Mouse (Mus musculus): Measurements from ENCODE around the gene Cacng2. TPM values are rescaled to one million over a fixed set of nuclear protein-coding genes. Genes with fewer than 3 reads are reported as not detected.
A peak's percentile ranks its signal among the peaks of the same experiment; 100 is the strongest.

Cacng2 gene
- polyA plus RNA-seq, 1 experiment from 2014 or later = 2.4 TPM

- H3K27me3 ChIP-seq (ENCODE audit: control insufficient read depth, insufficient read depth, low read length) = no peaks in the 10 kb centered on the region
- no peaks in the 10 kb centered on the region for H3K36me3 ChIP-seq (ENCODE audit: control insufficient read depth, insufficient read depth, low read length)
- peaks cover 6% of the 10 kb centered on the region for H3K4me1 ChIP-seq (replicated peaks; ENCODE audit: control insufficient read depth, insufficient read depth, low read length)
- H3K27ac ChIP-seq (ENCODE audit: low read depth, low read length) = no peak overlapping the region
- H3K4me3 ChIP-seq (ENCODE audit: low read depth, low read length) = no peak overlapping the region
- H3K9ac ChIP-seq (ENCODE audit: low read depth, low read length) = no peak overlapping the region
- DNase-seq (ENCODE audit: low spot score) (no peak), ATAC-seq (ENCODE audit: low FRiP score) (no peak)
- H3K4me2 ChIP-seq (replicated peaks; ENCODE audit: low read depth, low read length) = no peak overlapping the region
- 74% methylated on average over 15 of the region's 15 CpGs for WGBS
- no peaks in the 10 kb centered on the region for H3K9me3 ChIP-seq (ENCODE audit: control insufficient read depth, low read length)
These were observed 40.8 kb downstream of the Cacng2 start for GRCm38 (mm10) chr15:78078776-78079628.

- WGBS = 64% methylated on average over 4 of the region's 5 CpGs
- H3K9ac ChIP-seq (ENCODE audit: low read depth, low read length) = no peak overlapping the region
- H3K27ac ChIP-seq (ENCODE audit: low read depth, low read length) = no peak overlapping the region
- no peak overlapping the region for H3K4me3 ChIP-seq (ENCODE audit: low read depth, low read length)
- no peak for DNase-seq (ENCODE audit: low spot score)
- no peaks in the 10 kb centered on the region for H3K27me3 ChIP-seq (ENCODE audit: control insufficient read depth, insufficient read depth, low read length)
- no peaks in the 10 kb centered on the region for H3K36me3 ChIP-seq (ENCODE audit: control insufficient read depth, insufficient read depth, low read length)
- peaks cover 6% of the 10 kb centered on the region for H3K4me1 ChIP-seq (replicated peaks; ENCODE audit: control insufficient read depth, insufficient read depth, low read length)
- H3K4me2 ChIP-seq (replicated peaks; ENCODE audit: low read depth, low read length) = no peak overlapping the region
- no peaks in the 10 kb centered on the region for H3K9me3 ChIP-seq (ENCODE audit: control insufficient read depth, low read length)
- ATAC-seq (ENCODE audit: low FRiP score) = no peak
These were observed 41.6 kb downstream of the Cacng2 start for GRCm38 (mm10) chr15:78078206-78078605.

- 43% methylated on average over 3 of the region's 3 CpGs for WGBS
- H3K4me1 ChIP-seq (replicated peaks; ENCODE audit: control insufficient read depth, insufficient read depth, low read length) = no peaks in the 10 kb centered on the region
- H3K4me2 ChIP-seq (replicated peaks; ENCODE audit: low read depth, low read length) = no peak overlapping the region
- no peaks in the 10 kb centered on the region for H3K27me3 ChIP-seq (ENCODE audit: control insufficient read depth, insufficient read depth, low read length)
- H3K9ac ChIP-seq (ENCODE audit: low read depth, low read length) = no peak overlapping the region
- ATAC-seq (ENCODE audit: low FRiP score) (no peak), DNase-seq (ENCODE audit: low spot score) (no peak)
- H3K36me3 ChIP-seq (ENCODE audit: control insufficient read depth, insufficient read depth, low read length) = no peaks in the 10 kb centered on the region
- H3K9me3 ChIP-seq (ENCODE audit: control insufficient read depth, low read length) = no peaks in the 10 kb centered on the region
- H3K4me3 ChIP-seq (ENCODE audit: low read depth, low read length) = no peak overlapping the region
- H3K27ac ChIP-seq (ENCODE audit: low read depth, low read length) = no peak overlapping the region
These were observed 43.9 kb downstream of the Cacng2 start for GRCm38 (mm10) chr15:78075921-78076320.

GRCm38 (mm10) chr15:78073109-78073508 is 46.7 kb downstream of the Cacng2 start:
- no peaks in the 10 kb centered on the region for H3K36me3 ChIP-seq (ENCODE audit: control insufficient read depth, insufficient read depth, low read length)
- WGBS = 92% methylated on average over 7 of the region's 7 CpGs
- no peak overlapping the region for H3K27ac ChIP-seq (ENCODE audit: low read depth, low read length)
- no peak overlapping the region for H3K4me3 ChIP-seq (ENCODE audit: low read depth, low read length)
- no peak overlapping the region for H3K4me2 ChIP-seq (replicated peaks; ENCODE audit: low read depth, low read length)
- no peak overlapping the region for H3K9ac ChIP-seq (ENCODE audit: low read depth, low read length)
- no peaks in the 10 kb centered on the region for H3K27me3 ChIP-seq (ENCODE audit: control insufficient read depth, insufficient read depth, low read length)
- H3K4me1 ChIP-seq (replicated peaks; ENCODE audit: control insufficient read depth, insufficient read depth, low read length) = no peaks in the 10 kb centered on the region
- no peak for ATAC-seq (ENCODE audit: low FRiP score)
- H3K9me3 ChIP-seq (ENCODE audit: control insufficient read depth, low read length) = no peaks in the 10 kb centered on the region
- no peak for DNase-seq (ENCODE audit: low spot score)

- WGBS = 2% methylated on average over 5 of the region's 5 CpGs
- Histone ChIP-seq H3K9me3 (ENCODE audit: control insufficient read depth, low read length) (no peaks in the 10 kb centered on the region), H3K27ac (ENCODE audit: low read depth, low read length) (no peak overlapping the region), H3K4me2 (replicated peaks; ENCODE audit: low read depth, low read length) (no peak overlapping the region), H3K9ac (ENCODE audit: low read depth, low read length) (no peak overlapping the region), H3K4me3 (ENCODE audit: low read depth, low read length) (no peak overlapping the region), H3K4me1 (replicated peaks; ENCODE audit: control insufficient read depth, insufficient read depth, low read length) (peaks cover 3% of the 10 kb centered on the region; the same call in 1 of the 2 replicates), H3K27me3 (ENCODE audit: control insufficient read depth, insufficient read depth, low read length) (no peaks in the 10 kb centered on the region), H3K36me3 (ENCODE audit: control insufficient read depth, insufficient read depth, low read length) (no peaks in the 10 kb centered on the region)
- no peak for ATAC-seq (ENCODE audit: low FRiP score)
- peak; percentile 80 for DNase-seq (ENCODE audit: low spot score)
These were observed 53.4 kb downstream of the Cacng2 start for GRCm38 (mm10) chr15:78066475-78066874.

GRCm38 (mm10) chr15:78065541-78065940 is 54.3 kb downstream of the Cacng2 start:
- 24% methylated on average over 5 of the region's 5 CpGs for WGBS

GRCm38 (mm10) chr15:78064340-78064739 is 55.5 kb downstream of the Cacng2 start:
- H3K4me3 ChIP-seq (ENCODE audit: low read depth, low read length) = no peak overlapping the region
- H3K27ac ChIP-seq (ENCODE audit: low read depth, low read length) = no peak overlapping the region
- DNase-seq (ENCODE audit: low spot score) (no peak), ATAC-seq (ENCODE audit: low FRiP score) (no peak)
- 53% methylated on average over 6 of the region's 6 CpGs for WGBS
- no peaks in the 10 kb centered on the region for H3K36me3 ChIP-seq (ENCODE audit: control insufficient read depth, insufficient read depth, low read length)
- H3K4me1 ChIP-seq (replicated peaks; ENCODE audit: control insufficient read depth, insufficient read depth, low read length) = peaks cover 3% of the 10 kb centered on the region; the same call in 1 of the 2 replicates
- no peak overlapping the region for H3K4me2 ChIP-seq (replicated peaks; ENCODE audit: low read depth, low read length)
- H3K9ac ChIP-seq (ENCODE audit: low read depth, low read length) = no peak overlapping the region
- no peaks in the 10 kb centered on the region for H3K27me3 ChIP-seq (ENCODE audit: control insufficient read depth, insufficient read depth, low read length)
- H3K9me3 ChIP-seq (ENCODE audit: control insufficient read depth, low read length) = no peaks in the 10 kb centered on the region

More at GRCm38 (mm10) chr15:78065541-78065940, 54.3 kb downstream of the Cacng2 start:
- H3K27ac ChIP-seq (ENCODE audit: low read depth, low read length) = 0 out of 2 replicates have a peak overlapping the region, but pooled peaks have one; percentile 6
- H3K9me3 ChIP-seq (ENCODE audit: control insufficient read depth, low read length) = no peaks in the 10 kb centered on the region
- ATAC-seq (ENCODE audit: low FRiP score) (0 out of 2 replicates have a peak, but pooled peaks have one; percentile 17), DNase-seq (ENCODE audit: low spot score) (peak; percentile 35)
- H3K27me3 ChIP-seq (ENCODE audit: control insufficient read depth, insufficient read depth, low read length) = no peaks in the 10 kb centered on the region
- no peak overlapping the region for H3K4me2 ChIP-seq (replicated peaks; ENCODE audit: low read depth, low read length)
- H3K36me3 ChIP-seq (ENCODE audit: control insufficient read depth, insufficient read depth, low read length) = no peaks in the 10 kb centered on the region
- H3K9ac ChIP-seq (ENCODE audit: low read depth, low read length) = no peak overlapping the region
- no peak overlapping the region for H3K4me3 ChIP-seq (ENCODE audit: low read depth, low read length)
- H3K4me1 ChIP-seq (replicated peaks; ENCODE audit: control insufficient read depth, insufficient read depth, low read length) = peaks cover 3% of the 10 kb centered on the region; the same call in 1 of the 2 replicates

- no peak overlapping the region for H3K4me3 ChIP-seq (ENCODE audit: low read depth, low read length)
- no peak overlapping the region for H3K4me2 ChIP-seq (replicated peaks; ENCODE audit: low read depth, low read length)
- H3K36me3 ChIP-seq (ENCODE audit: control insufficient read depth, insufficient read depth, low read length) = no peaks in the 10 kb centered on the region
- no peak overlapping the region for H3K27ac ChIP-seq (ENCODE audit: low read depth, low read length)
- ATAC-seq (ENCODE audit: low FRiP score) = no peak
- H3K9me3 ChIP-seq (ENCODE audit: control insufficient read depth, low read length) = no peaks in the 10 kb centered on the region
- 79% methylated on average over 14 of the region's 14 CpGs for WGBS
- H3K4me1 ChIP-seq (replicated peaks; ENCODE audit: control insufficient read depth, insufficient read depth, low read length) = peaks cover 3% of the 10 kb centered on the region; the same call in 1 of the 2 replicates
- no peaks in the 10 kb centered on the region for H3K27me3 ChIP-seq (ENCODE audit: control insufficient read depth, insufficient read depth, low read length)
- DNase-seq (ENCODE audit: low spot score) = no peak
- H3K9ac ChIP-seq (ENCODE audit: low read depth, low read length) = no peak overlapping the region
These were observed 57.4 kb downstream of the Cacng2 start for GRCm38 (mm10) chr15:78062467-78062866.

- WGBS = 78% methylated on average over 1 of the region's 1 CpGs
These were observed 62.9 kb downstream of the Cacng2 start for GRCm38 (mm10) chr15:78056930-78057329.

More at GRCm38 (mm10) chr15:78056930-78057329, 62.9 kb downstream of the Cacng2 start:
- ATAC-seq (ENCODE audit: low FRiP score) (no peak), DNase-seq (ENCODE audit: low spot score) (no peak)
- H3K27ac ChIP-seq (ENCODE audit: low read depth, low read length) = no peak overlapping the region
- H3K4me1 ChIP-seq (replicated peaks; ENCODE audit: control insufficient read depth, insufficient read depth, low read length) = no peaks in the 10 kb centered on the region
- no peaks in the 10 kb centered on the region for H3K27me3 ChIP-seq (ENCODE audit: control insufficient read depth, insufficient read depth, low read length)
- H3K36me3 ChIP-seq (ENCODE audit: control insufficient read depth, insufficient read depth, low read length) = no peaks in the 10 kb centered on the region
- H3K9ac ChIP-seq (ENCODE audit: low read depth, low read length) = no peak overlapping the region
- H3K9me3 ChIP-seq (ENCODE audit: control insufficient read depth, low read length) = no peaks in the 10 kb centered on the region
- H3K4me2 ChIP-seq (replicated peaks; ENCODE audit: low read depth, low read length) = no peak overlapping the region
- H3K4me3 ChIP-seq (ENCODE audit: low read depth, low read length) = no peak overlapping the region
